Mouse (Mus musculus): ENCODE data around the gene Ccl20.

The Ccl20 gene

GRCm38 (mm10) chr1:83138721-83139120 is 22.2 kb downstream of the Ccl20 start:
- no peak for DNase-seq (ENCODE audit: low read depth, low spot score)

GRCm38 (mm10) chr1:83141510-83141909 is 24.9 kb downstream of the Ccl20 start:
- no peak for DNase-seq (ENCODE audit: low read depth, low spot score)

GRCm38 (mm10) chr1:83142055-83142454 is 25.5 kb downstream of the Ccl20 start:
- DNase-seq (ENCODE audit: low read depth, low spot score) = no peak

- DNase-seq (ENCODE audit: low read depth, low spot score) = no peak
These were observed 30.0 kb downstream of the Ccl20 start for GRCm38 (mm10) chr1:83146547-83146946.

- DNase-seq (ENCODE audit: low read depth, low spot score) = no peak
These were observed 33.7 kb downstream of the Ccl20 start for GRCm38 (mm10) chr1:83150227-83150626.

GRCm38 (mm10) chr1:83152961-83153360 is 36.4 kb downstream of the Ccl20 start:
- DNase-seq (ENCODE audit: low read depth, low spot score) = no peak

- no peak for DNase-seq (ENCODE audit: low read depth, low spot score)
These were observed 40.3 kb downstream of the Ccl20 start for GRCm38 (mm10) chr1:83156876-83157275.

GRCm38 (mm10) chr1:83159603-83160002 is 43.0 kb downstream of the Ccl20 start, which contains the start of gene Daw1:
Gene Daw1, plus strand, starts transcription at chr1:83159752.
- DNase-seq (ENCODE audit: low read depth, low spot score) = peak; percentile 78

GRCm38 (mm10) chr1:83161658-83162057 is 45.1 kb downstream of the Ccl20 start:
- no peak for DNase-seq (ENCODE audit: low read depth, low spot score)

- no peak for DNase-seq (ENCODE audit: low read depth, low spot score)
These were observed 47.5 kb downstream of the Ccl20 start for GRCm38 (mm10) chr1:83164027-83164426.
